ENCODE assay signal across 8 mouse cellular contexts in the genomic region with DNA sequence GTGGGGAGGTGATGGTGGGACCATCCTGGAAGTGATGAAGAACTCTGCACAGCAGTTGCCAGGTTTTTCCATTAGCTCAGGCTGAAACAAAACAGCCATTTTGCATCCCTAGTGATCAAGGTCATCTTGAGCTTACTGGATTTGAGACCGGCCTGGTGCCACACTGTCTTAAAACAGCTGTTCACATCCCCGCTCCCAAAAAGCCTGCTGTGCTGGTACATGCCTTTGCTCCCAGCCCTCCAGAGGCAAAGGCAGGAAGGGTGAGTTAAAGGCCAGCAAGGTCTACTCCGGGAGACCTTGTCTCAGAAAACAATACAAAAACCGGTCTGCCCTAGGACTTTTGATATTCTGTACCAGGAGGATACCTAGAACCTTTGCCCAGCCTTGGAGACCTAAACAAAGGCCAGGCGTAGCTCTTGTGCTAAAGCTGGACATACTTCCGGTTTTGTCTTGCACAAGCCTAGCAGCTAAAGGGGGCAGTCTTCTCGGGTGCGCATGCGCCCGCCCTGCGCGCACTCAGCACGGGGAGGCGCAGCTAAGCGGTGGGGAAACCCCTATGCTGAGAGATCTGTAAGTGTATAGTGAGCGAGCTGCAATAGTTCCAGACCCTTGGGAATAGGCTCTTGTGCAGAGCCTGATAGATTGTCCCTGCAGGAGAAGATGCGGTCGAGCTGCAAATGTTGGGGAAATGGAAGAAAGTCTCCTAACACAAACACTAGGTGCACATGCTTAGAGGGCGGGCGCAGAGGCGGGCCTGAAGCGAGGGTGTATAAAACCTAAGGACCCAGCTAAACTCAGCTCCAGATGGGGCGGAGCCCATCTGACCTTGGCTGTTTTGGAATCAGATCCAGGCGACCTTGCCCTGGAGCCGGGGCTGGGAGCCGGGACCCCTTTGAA. TPM values are rescaled to one million over a fixed set of nuclear protein-coding genes. Genes with fewer than 3 reads are reported as not detected.
A peak's percentile ranks its signal among the peaks of the same experiment; 100 is the strongest.
DNase-seq lines count a peak whose midpoint lies in the region; ATAC-seq and TF ChIP-seq lines count a peak whose summit lies in the region.

No protein-coding gene starts in this region.

- no peak for TF ChIP-seq CTCF in olfactory bulb, adult 2 months (IDR thresholded peaks at IDR 0.05; ENCODE audit: insufficient read depth, low read depth, low read length)
- TF ChIP-seq CTCF in thymus, adult 2 months (IDR thresholded peaks at IDR 0.05; ENCODE audit: borderline replicate concordance, control insufficient read depth, extremely low read depth, insufficient read depth, low read length, poor library complexity), result no peak

- H3K4me1 ChIP-seq in lung, embryonic 15.5 days, result peaks cover 16% of the 10 kb centered on the region
- H3K4me1 ChIP-seq in olfactory bulb, adult 2 months (ENCODE audit: control insufficient read depth, insufficient read depth, low read length), result peaks cover 16% of the 10 kb centered on the region
- peaks cover 14% of the 10 kb centered on the region for H3K4me1 ChIP-seq in thymus, adult 2 months (replicated peaks; ENCODE audit: control insufficient read depth, insufficient read depth, low read length)

- H3K9ac ChIP-seq in lung, embryonic 15.5 days, result peak overlapping the region; percentile 30

- peak overlapping the region; percentile 33 for H3K4me3 ChIP-seq in lung, embryonic 15.5 days
- H3K4me3 ChIP-seq in olfactory bulb, adult 2 months (ENCODE audit: insufficient read depth, low read depth, low read length), result peak overlapping the region; percentile 38
- peak overlapping the region; percentile 27; the same call in 1 of the 2 replicates for H3K4me3 ChIP-seq in thymus, adult 2 months (ENCODE audit: control insufficient read depth, insufficient read depth, low read length)

- DNase-seq in MN1 (ENCODE audit: low spot score), result peak; percentile 68
- DNase-seq in cerebellum, adult 8-10 months, result peak; percentile 57
- peak; percentile 78 to 80 for DNase-seq in layer of hippocampus, adult 8-10 months (ENCODE audit: low spot score in 2 of 2)
- DNase-seq in thymus, adult 2 months, result peak; percentile 84

- peak overlapping the region; percentile 61 for H3K4me2 ChIP-seq in lung, embryonic 15.5 days

- WGBS in lung, embryonic 15.5 days, result 5% methylated on average over 26 of the region's 26 CpGs
- WGBS in olfactory bulb, adult 2 months, result 12% methylated on average over 26 of the region's 26 CpGs
- WGBS in thymus, adult 2 months, result 12% methylated on average over 26 of the region's 26 CpGs

- peak overlapping the region; percentile 82 for H3K27ac ChIP-seq in lung, embryonic 15.5 days
- H3K27ac ChIP-seq in olfactory bulb, adult 2 months (ENCODE audit: insufficient read depth, low read depth, low read length), result peak overlapping the region; percentile 64
- H3K27ac ChIP-seq in thymus, adult 2 months (ENCODE audit: control insufficient read depth, insufficient read depth, low read length), result peak overlapping the region; percentile 27

- H3K27me3 ChIP-seq in lung, embryonic 15.5 days, result no peaks in the 10 kb centered on the region
- no peaks in the 10 kb centered on the region for H3K27me3 ChIP-seq in thymus, adult 2 months (ENCODE audit: control insufficient read depth, insufficient read depth, low read length)

- ATAC-seq in frontal cortex, adult (ENCODE audit: low TSS enrichment), result peak; percentile 93
- ATAC-seq in hematopoietic stem cell, adult 5-6 weeks (replicated peaks in 1 of 2; ENCODE audit: insufficient read depth in 1 of 2, low FRiP score in 2 of 2, low TSS enrichment in 1 of 2, low read depth in 1 of 2, poor library complexity in 2 of 2, severe bottlenecking in 2 of 2), result peak; percentile 81 to 95
- ATAC-seq in lung, embryonic 15.5 days (ENCODE audit: borderline replicate concordance, extremely low read depth, low FRiP score, low TSS enrichment), result peak; percentile 88

- TF ChIP-seq POLR2A in olfactory bulb, adult 2 months (IDR thresholded peaks at IDR 0.05; ENCODE audit: insufficient read depth, low read depth, low read length), result 0 out of 2 replicates have a peak, but pooled peaks have one; percentile 10
- TF ChIP-seq POLR2A in thymus, adult 2 months (IDR thresholded peaks at IDR 0.05; ENCODE audit: control insufficient read depth, extremely low read depth, insufficient read depth, low read length, poor library complexity), result no peak

- H3K9me3 ChIP-seq in lung, embryonic 15.5 days, result no peaks in the 10 kb centered on the region

- peaks cover 62% of the 10 kb centered on the region for H3K36me3 ChIP-seq in lung, embryonic 15.5 days
- H3K36me3 ChIP-seq in thymus, adult 2 months (ENCODE audit: control insufficient read depth, insufficient read depth, low read length), result peaks cover 56% of the 10 kb centered on the region

RNA-seq across cellular contexts. Expression of gene Rela, which starts 11.4 kb away (rescaled TPM):
- total RNA-seq in hematopoietic stem cell, adult 5-6 weeks (2017), result 44.7 and 74.6 TPM in 2 replicates
- total RNA-seq in layer of hippocampus, adult 8-10 months (2022), result 10 to 100 TPM; 18.8 to 32.7 (median 23.7) TPM
- 52.7 and 53.8 TPM in 2 replicates for polyA plus RNA-seq in lung, embryonic 15.5 days (2015; fragmentation: Nextera tagmentation; extraction: Ambion mirVana)
- not detected in 2 replicates for polyA plus RNA-seq in olfactory bulb, adult 2 months (2012; ENCODE audit: insufficient read depth, insufficient read length, low replicate concordance, missing spikeins)
- 112 and 142 TPM in 2 replicates for polyA plus RNA-seq in thymus, adult 2 months (2012; rRNA removed)

RNA-seq across cellular contexts. Expression of gene Sipa1, which starts 14.9 kb away (rescaled TPM):
- total RNA-seq in hematopoietic stem cell, adult 5-6 weeks (2017), result 33.0 and 33.8 TPM in 2 replicates
- total RNA-seq in layer of hippocampus, adult 8-10 months (2022), result 10 to 100 TPM; 16.2 to 20.4 (median 19.4) TPM
- polyA plus RNA-seq in lung, embryonic 15.5 days (2015; fragmentation: Nextera tagmentation; extraction: Ambion mirVana), result 44.7 and 48.0 TPM in 2 replicates
- polyA plus RNA-seq in olfactory bulb, adult 2 months (2012; ENCODE audit: insufficient read depth, insufficient read length, low replicate concordance, missing spikeins), result not detected in 2 replicates
- polyA plus RNA-seq in thymus, adult 2 months (2012; rRNA removed), result 267 and 301 TPM in 2 replicates

RNA-seq across cellular contexts. Expression of gene Kat5, which starts 38.6 kb away (rescaled TPM):
- 67.9 and 88.5 TPM in 2 replicates for total RNA-seq in hematopoietic stem cell, adult 5-6 weeks (2017)
- total RNA-seq in layer of hippocampus, adult 8-10 months (2022), result 100 to 1,000 TPM in 1 of 4 experiments, 10 to 100 TPM in 3; 81.5 to 105 (median 86.9) TPM
- polyA plus RNA-seq in lung, embryonic 15.5 days (2015; fragmentation: Nextera tagmentation; extraction: Ambion mirVana), result 51.9 and 54.4 TPM in 2 replicates
- polyA plus RNA-seq in olfactory bulb, adult 2 months (2012; ENCODE audit: insufficient read depth, insufficient read length, low replicate concordance, missing spikeins), result not detected in 2 replicates
- 90.0 and 106 TPM in 2 replicates for polyA plus RNA-seq in thymus, adult 2 months (2012; rRNA removed)

RNA-seq across cellular contexts. Expression of gene Map3k11, which starts 39.9 kb away (rescaled TPM):
- total RNA-seq in hematopoietic stem cell, adult 5-6 weeks (2017), result 23.9 and 34.3 TPM in 2 replicates
- 10 to 100 TPM; 16.9 to 21.3 (median 18.7) TPM for total RNA-seq in layer of hippocampus, adult 8-10 months (2022)
- 44.1 and 45.2 TPM in 2 replicates for polyA plus RNA-seq in lung, embryonic 15.5 days (2015; fragmentation: Nextera tagmentation; extraction: Ambion mirVana)
- not detected in 2 replicates for polyA plus RNA-seq in olfactory bulb, adult 2 months (2012; ENCODE audit: insufficient read depth, insufficient read length, low replicate concordance, missing spikeins)
- polyA plus RNA-seq in thymus, adult 2 months (2012; rRNA removed), result 141 and 144 TPM in 2 replicates

RNA-seq across cellular contexts. Expression of gene Pcnx3, which starts 40.1 kb away (rescaled TPM):
- total RNA-seq in hematopoietic stem cell, adult 5-6 weeks (2017), result 21.0 and 21.2 TPM in 2 replicates
- 10 to 100 TPM; 74.5 to 80.9 (median 77.0) TPM for total RNA-seq in layer of hippocampus, adult 8-10 months (2022)
- polyA plus RNA-seq in lung, embryonic 15.5 days (2015; fragmentation: Nextera tagmentation; extraction: Ambion mirVana), result 18.2 and 20.9 TPM in 2 replicates
- not detected in 2 replicates for polyA plus RNA-seq in olfactory bulb, adult 2 months (2012; ENCODE audit: insufficient read depth, insufficient read length, low replicate concordance, missing spikeins)
- polyA plus RNA-seq in thymus, adult 2 months (2012; rRNA removed), result 421 and 455 TPM in 2 replicates

Comparison
In these comparisons a context has a peak if more than half of its experiments do, and no peak if none do; other contexts are left out.
1. Peak in every context shown above with its lines: DNase-seq, ATAC-seq, H3K4me3 ChIP-seq and H3K27ac ChIP-seq.
2. H3K27ac ChIP-seq: peak in every context shown above with its lines; median percentile 82 in lung, embryonic 15.5 days; 64 in olfactory bulb, adult 2 months; 27 in thymus, adult 2 months.
3. RNA of gene Rela, which starts 11.4 kb away (polyA plus RNA-seq): 112 to 142 TPM in thymus, adult 2 months and 52.7 to 53.8 TPM in lung, embryonic 15.5 days; not detected in olfactory bulb, adult 2 months; every median in the first group is over 10 times any median in the second.
4. RNA of gene Kat5, which starts 38.6 kb away (polyA plus RNA-seq): 90.0 to 106 TPM in thymus, adult 2 months and 51.9 to 54.4 TPM in lung, embryonic 15.5 days; not detected in olfactory bulb, adult 2 months; every median in the first group is over 10 times any median in the second.